ENCODE assay signal across 10 mouse cellular contexts in genomic region chr9:61163671-61164288, GRCm38 (mm10).
DNase-seq lines count a peak whose midpoint lies in the region; ATAC-seq and TF ChIP-seq lines count a peak whose summit lies in the region.
"Had no signal": no experiment of that assay in that cellular context is flagged by ENCODE, and none has a peak within 500 bp of the region (broad histone marks: within the 10 kb centered on the region; RNA-seq: fewer than 3 reads in every experiment).

No protein-coding gene starts in this region.

- H3K4me1 ChIP-seq in forebrain, embryonic 10.5 days = peaks cover 42% of the 10 kb centered on the region
- H3K4me1 ChIP-seq in forebrain, embryonic 16.5 days (replicated peaks; ENCODE audit: control insufficient read depth, insufficient read depth, low read length) = peaks cover 30% of the 10 kb centered on the region
- H3K4me1 ChIP-seq in stomach, embryonic 16.5 days (ENCODE audit: control insufficient read depth, insufficient read depth, low read length) = peaks cover 67% of the 10 kb centered on the region
- H3K4me1 ChIP-seq in forebrain, postnatal 0 days (ENCODE audit: insufficient read depth) = 0 out of 2 replicates have a peak, but pooled peaks cover 8% of the 10 kb centered on the region

- H3K9me3 ChIP-seq in forebrain, embryonic 10.5 days = no peaks in the 10 kb centered on the region
- no peaks in the 10 kb centered on the region for H3K9me3 ChIP-seq in forebrain, embryonic 16.5 days (ENCODE audit: control insufficient read depth, low read length)
- no peaks in the 10 kb centered on the region for H3K9me3 ChIP-seq in stomach, embryonic 16.5 days (replicated peaks; ENCODE audit: control insufficient read depth, low read length)
- H3K9me3 ChIP-seq in forebrain, postnatal 0 days (ENCODE audit: low read length) = no peaks in the 10 kb centered on the region
- H3K9me3 ChIP-seq: neural tube, embryonic 12.5 days had no signal

- H3K36me3 ChIP-seq in forebrain, embryonic 10.5 days (replicated peaks) = no peaks in the 10 kb centered on the region
- H3K36me3 ChIP-seq in forebrain, embryonic 16.5 days (ENCODE audit: control insufficient read depth, insufficient read depth) = no peaks in the 10 kb centered on the region
- no peaks in the 10 kb centered on the region for H3K36me3 ChIP-seq in stomach, embryonic 16.5 days (ENCODE audit: control insufficient read depth, insufficient read depth, low read length)
- H3K36me3 ChIP-seq in forebrain, postnatal 0 days (ENCODE audit: insufficient read depth) = no peaks in the 10 kb centered on the region
- H3K36me3 ChIP-seq: neural tube, embryonic 12.5 days had no signal

- H3K4me2 ChIP-seq in forebrain, embryonic 16.5 days (ENCODE audit: low read length) = no peak overlapping the region
- H3K4me2 ChIP-seq in stomach, embryonic 16.5 days (ENCODE audit: low read depth, low read length) = no peak overlapping the region
- no peak overlapping the region for H3K4me2 ChIP-seq in forebrain, postnatal 0 days (ENCODE audit: low read depth)
- H3K4me2 ChIP-seq: neural tube, embryonic 12.5 days had no signal

- ATAC-seq in forebrain, embryonic 16.5 days = no peak; the same call in 1 of the 2 replicates
- peak; percentile 35; the same call in 1 of the 2 replicates for ATAC-seq in stomach, embryonic 16.5 days (ENCODE audit: insufficient read depth, low FRiP score)
- ATAC-seq in cerebellum, adult (ENCODE audit: insufficient number of reproducible peaks, low FRiP score, low TSS enrichment) = no peak
- no peak for ATAC-seq in forebrain, postnatal 0 days

- H3K9ac ChIP-seq in forebrain, embryonic 16.5 days (replicated peaks; ENCODE audit: low read depth, low read length) = no peak overlapping the region
- no peak overlapping the region for H3K9ac ChIP-seq in stomach, embryonic 16.5 days (ENCODE audit: low read length)
- H3K9ac ChIP-seq in forebrain, postnatal 0 days = no peak overlapping the region
- H3K9ac ChIP-seq: neural tube, embryonic 12.5 days had no signal

- DNase-seq in forebrain, embryonic 10.5 days (ENCODE audit: extremely low spot score, low spot score) = peak; percentile 30
- peak; percentile 20 for DNase-seq in retina, postnatal 1 day
- no peak for DNase-seq in retina, embryonic 14.5 days (ENCODE audit: low spot score)
- DNase-seq in kidney, postnatal 14 days = peak; percentile 54
- DNase-seq in forebrain, postnatal 0 days = no peak

- WGBS in forebrain, embryonic 10.5 days = 61% methylated on average over 19 of the region's 19 CpGs
- 57% methylated on average over 19 of the region's 19 CpGs for WGBS in forebrain, embryonic 16.5 days
- 29% methylated on average over 19 of the region's 19 CpGs for WGBS in stomach, embryonic 16.5 days
- 58% methylated on average over 19 of the region's 19 CpGs for WGBS in forebrain, postnatal 0 days

- no peak overlapping the region for H3K4me3 ChIP-seq in forebrain, embryonic 10.5 days
- no peak overlapping the region for H3K4me3 ChIP-seq in forebrain, embryonic 16.5 days (replicated peaks; ENCODE audit: low read length)
- H3K4me3 ChIP-seq in stomach, embryonic 16.5 days (replicated peaks; ENCODE audit: low read length) = no peak overlapping the region
- H3K4me3 ChIP-seq in forebrain, postnatal 0 days (ENCODE audit: low read depth, low read length) = no peak overlapping the region
- H3K4me3 ChIP-seq: erythroblast, embryonic 14.5 days; neural tube, embryonic 12.5 days had no signal

- no peak for TF ChIP-seq CTCF in forebrain, postnatal 0 days (IDR thresholded peaks at IDR 0.05; ENCODE audit: low read depth)

- H3K27me3 ChIP-seq in forebrain, embryonic 10.5 days (ENCODE audit: poor library complexity, severe bottlenecking) = peaks cover 89% of the 10 kb centered on the region
- 0 out of 2 replicates have a peak, but pooled peaks cover 2% of the 10 kb centered on the region for H3K27me3 ChIP-seq in forebrain, embryonic 16.5 days (replicated peaks; ENCODE audit: control insufficient read depth, insufficient read depth, low read length)
- H3K27me3 ChIP-seq in stomach, embryonic 16.5 days (ENCODE audit: control insufficient read depth, insufficient read depth, low read length) = no peaks in the 10 kb centered on the region
- H3K27me3 ChIP-seq in forebrain, postnatal 0 days (ENCODE audit: insufficient read depth, low read length) = 0 out of 2 replicates have a peak, but pooled peaks cover 3% of the 10 kb centered on the region

- H3K27ac ChIP-seq in forebrain, embryonic 10.5 days = peak overlapping the region; percentile 36
- no peak overlapping the region for H3K27ac ChIP-seq in forebrain, embryonic 16.5 days (ENCODE audit: low read length)
- H3K27ac ChIP-seq in stomach, embryonic 16.5 days (ENCODE audit: low read length) = peak overlapping the region; percentile 78
- H3K27ac ChIP-seq in forebrain, postnatal 0 days (ENCODE audit: low read depth, low read length) = no peak overlapping the region
- H3K27ac ChIP-seq: neural tube, embryonic 12.5 days had no signal

Comparison
In these comparisons a context has a peak if more than half of its experiments do, and no peak if none do; other contexts are left out.
1. DNase-seq: peak in forebrain, embryonic 10.5 days (single experiment), retina, postnatal 1 day (single experiment) and kidney, postnatal 14 days (single experiment); none in retina, embryonic 14.5 days (single experiment) and forebrain, postnatal 0 days (single experiment).
2. H3K27ac ChIP-seq: peak in forebrain, embryonic 10.5 days (single experiment) and stomach, embryonic 16.5 days (single experiment); none in forebrain, embryonic 16.5 days (single experiment) and forebrain, postnatal 0 days (single experiment).